In genomic region chr2:140220325-140220724, GRCm38 (mm10) we compare ENCODE assay signal across 26 mouse cellular contexts. TPM values are rescaled to one million over a fixed set of nuclear protein-coding genes. Genes with fewer than 3 reads are reported as not detected.
DNase-seq lines count a peak whose midpoint lies in the region; ATAC-seq lines count a peak whose summit lies in the region.
"Had no signal": no experiment of that assay in that cellular context is flagged by ENCODE, and none has a peak within 500 bp of the region (broad histone marks: within the 10 kb centered on the region; RNA-seq: fewer than 3 reads in every experiment).

No protein-coding gene starts in this region.

- no peak overlapping the region for H3K27ac ChIP-seq in midbrain, embryonic 11.5 days (ENCODE audit: low read depth, low read length)
- H3K27ac ChIP-seq in midbrain, embryonic 16.5 days (ENCODE audit: low read length) = no peak overlapping the region
- no peak overlapping the region for H3K27ac ChIP-seq in midbrain, embryonic 13.5 days
- H3K27ac ChIP-seq: embryonic facial prominence, embryonic 13.5 days; forebrain, embryonic 12.5 days; heart, adult 2 months; kidney, embryonic 15.5 days; left cerebral cortex, adult 2 months; limb, embryonic 12.5 days; liver, embryonic 15.5 days; lung, embryonic 15.5 days had no signal

- intact Hi-C loops in heart, postnatal 14 days (cut with DNase I) = no loop called here

- DNase-seq in heart, adult 11 months = peak; percentile 56
- no peak for DNase-seq in heart, postnatal 14 days
- no peak for DNase-seq in midbrain, embryonic 11.5 days (ENCODE audit: low spot score, missing footprints)
- peak; percentile 12 for DNase-seq in embryo, embryonic 10.5 days (ENCODE audit: low spot score)
- DNase-seq: adrenal gland, postnatal 25 days; cerebellum, adult 18-20 months; cerebellum, postnatal 14 days; gastrocnemius, postnatal 25 days; heart, adult 2 months; kidney, adult 18-20 months; kidney, postnatal 25 days; right cerebral cortex, adult 18-20 months; spleen, adult 18-20 months; thymus, postnatal 14 days had no signal

- no peaks in the 10 kb centered on the region for H3K9me3 ChIP-seq in midbrain, embryonic 11.5 days (ENCODE audit: control insufficient read depth, low read length)
- no peaks in the 10 kb centered on the region for H3K9me3 ChIP-seq in midbrain, embryonic 16.5 days (replicated peaks; ENCODE audit: control insufficient read depth, low read length, poor library complexity, severe bottlenecking)
- H3K9me3 ChIP-seq in midbrain, embryonic 13.5 days = no peaks in the 10 kb centered on the region
- H3K9me3 ChIP-seq: embryonic facial prominence, embryonic 13.5 days; forebrain, embryonic 12.5 days; kidney, embryonic 15.5 days; limb, embryonic 12.5 days; liver, embryonic 15.5 days; lung, embryonic 15.5 days had no signal

- H3K4me3 ChIP-seq in midbrain, embryonic 11.5 days (ENCODE audit: low read depth, low read length) = no peak overlapping the region
- no peak overlapping the region for H3K4me3 ChIP-seq in midbrain, embryonic 16.5 days (ENCODE audit: low read depth, low read length)
- H3K4me3 ChIP-seq in midbrain, embryonic 13.5 days (replicated peaks) = no peak overlapping the region
- H3K4me3 ChIP-seq: embryonic facial prominence, embryonic 13.5 days; forebrain, embryonic 12.5 days; heart, adult 2 months; heart, embryonic 12.5 days; kidney, embryonic 15.5 days; left cerebral cortex, adult 2 months; limb, embryonic 12.5 days; liver, embryonic 15.5 days; lung, embryonic 15.5 days had no signal

- no peaks in the 10 kb centered on the region for H3K4me1 ChIP-seq in midbrain, embryonic 11.5 days (ENCODE audit: control insufficient read depth, insufficient read depth, low read length)
- no peaks in the 10 kb centered on the region for H3K4me1 ChIP-seq in midbrain, embryonic 16.5 days (ENCODE audit: control insufficient read depth, insufficient read depth, low read length)
- H3K4me1 ChIP-seq in midbrain, embryonic 13.5 days (replicated peaks) = no peaks in the 10 kb centered on the region; the same call in 1 of the 2 replicates
- H3K4me1 ChIP-seq: embryonic facial prominence, embryonic 13.5 days; heart, embryonic 12.5 days; kidney, embryonic 15.5 days; limb, embryonic 12.5 days; liver, embryonic 15.5 days; lung, embryonic 15.5 days had no signal

- no peaks in the 10 kb centered on the region for H3K36me3 ChIP-seq in midbrain, embryonic 11.5 days (ENCODE audit: control insufficient read depth, insufficient read depth, low read length)
- H3K36me3 ChIP-seq in midbrain, embryonic 16.5 days (ENCODE audit: control insufficient read depth, insufficient read depth, low read length) = no peaks in the 10 kb centered on the region
- H3K36me3 ChIP-seq in midbrain, embryonic 13.5 days = no peaks in the 10 kb centered on the region
- H3K36me3 ChIP-seq: embryonic facial prominence, embryonic 13.5 days; forebrain, embryonic 12.5 days; heart, embryonic 12.5 days; kidney, embryonic 15.5 days; limb, embryonic 12.5 days; liver, embryonic 15.5 days; lung, embryonic 15.5 days had no signal

- ATAC-seq in midbrain, embryonic 11.5 days (ENCODE audit: low FRiP score) = peak; percentile 79
- no peak for ATAC-seq in midbrain, embryonic 16.5 days
- ATAC-seq in midbrain, embryonic 13.5 days = peak; percentile 62; the same call in 1 of the 2 replicates
- no peak for ATAC-seq in erythroid progenitor cell, adult 5-6 weeks (replicated peaks; ENCODE audit: low FRiP score, poor library complexity, severe bottlenecking)
- ATAC-seq: CD4-positive, CD25-positive, alpha-beta regulatory T cell, adult 4 months had no signal

- WGBS in midbrain, embryonic 11.5 days = 49% methylated on average over 8 of the region's 8 CpGs
- 42% methylated on average over 8 of the region's 8 CpGs for WGBS in midbrain, embryonic 16.5 days
- 43% methylated on average over 8 of the region's 8 CpGs for WGBS in midbrain, embryonic 13.5 days

- no peak overlapping the region for H3K4me2 ChIP-seq in midbrain, embryonic 11.5 days
- no peak overlapping the region for H3K4me2 ChIP-seq in midbrain, embryonic 16.5 days (ENCODE audit: low read length)
- no peak overlapping the region for H3K4me2 ChIP-seq in midbrain, embryonic 13.5 days (replicated peaks)
- H3K4me2 ChIP-seq: embryonic facial prominence, embryonic 13.5 days; forebrain, embryonic 12.5 days; heart, embryonic 12.5 days; kidney, embryonic 15.5 days; limb, embryonic 12.5 days; liver, embryonic 15.5 days; lung, embryonic 15.5 days had no signal

- H3K9ac ChIP-seq in midbrain, embryonic 11.5 days (ENCODE audit: low read length) = no peak overlapping the region
- H3K9ac ChIP-seq in midbrain, embryonic 16.5 days (ENCODE audit: low read depth, low read length) = no peak overlapping the region
- H3K9ac ChIP-seq in midbrain, embryonic 13.5 days (replicated peaks) = no peak overlapping the region
- H3K9ac ChIP-seq: embryonic facial prominence, embryonic 13.5 days; forebrain, embryonic 12.5 days; heart, embryonic 12.5 days; kidney, embryonic 15.5 days; limb, embryonic 12.5 days; liver, embryonic 15.5 days; lung, embryonic 15.5 days had no signal

- H3K27me3 ChIP-seq in midbrain, embryonic 11.5 days (ENCODE audit: control insufficient read depth, insufficient read depth, low read length) = no peaks in the 10 kb centered on the region
- no peaks in the 10 kb centered on the region for H3K27me3 ChIP-seq in midbrain, embryonic 16.5 days (ENCODE audit: control insufficient read depth, insufficient read depth, low read depth, low read length)
- H3K27me3 ChIP-seq in midbrain, embryonic 13.5 days = no peaks in the 10 kb centered on the region
- H3K27me3 ChIP-seq: embryonic facial prominence, embryonic 13.5 days; forebrain, embryonic 12.5 days; heart, embryonic 12.5 days; kidney, embryonic 15.5 days; limb, embryonic 12.5 days; liver, embryonic 15.5 days; lung, embryonic 15.5 days had no signal

RNA-seq across cellular contexts. Expression of gene Ndufaf5, which starts 49.9 kb away (rescaled TPM):
- 10 to 100 TPM; 26.6 to 30.0 TPM for total RNA-seq in heart, postnatal 14 days (2021)
- polyA plus RNA-seq in midbrain, embryonic 11.5 days (2014; fragmentation: Nextera tagmentation; extraction: Ambion mirVana) = 32.3 and 32.4 TPM in 2 replicates
- 53.2 and 62.6 TPM in 2 replicates for polyA plus RNA-seq in midbrain, embryonic 16.5 days (2015; fragmentation: Nextera tagmentation; extraction: Ambion mirVana)
- 39.5 and 41.5 TPM in 2 replicates for polyA plus RNA-seq in midbrain, embryonic 13.5 days (2015; fragmentation: Nextera tagmentation; extraction: Ambion mirVana)
- total RNA-seq in erythroid progenitor cell, adult 5-6 weeks (2015; ENCODE audit: low replicate concordance) = 5.4 TPM in 1 of 2 replicates, not detected in the other
- 3.5 and 4.2 TPM in 2 replicates for total RNA-seq in erythroid progenitor cell, adult 5-6 weeks (2017; ENCODE audit: low replicate concordance)

RNA-seq across cellular contexts. Expression of gene Esf1, which starts 50.0 kb away (rescaled TPM):
- 10 to 100 TPM; 12.3 to 12.6 TPM for total RNA-seq in heart, postnatal 14 days (2021)
- 29.1 and 34.3 TPM in 2 replicates for polyA plus RNA-seq in midbrain, embryonic 11.5 days (2014; fragmentation: Nextera tagmentation; extraction: Ambion mirVana)
- polyA plus RNA-seq in midbrain, embryonic 16.5 days (2015; fragmentation: Nextera tagmentation; extraction: Ambion mirVana) = 15.6 and 16.4 TPM in 2 replicates
- 21.5 and 23.4 TPM in 2 replicates for polyA plus RNA-seq in midbrain, embryonic 13.5 days (2015; fragmentation: Nextera tagmentation; extraction: Ambion mirVana)
- total RNA-seq in erythroid progenitor cell, adult 5-6 weeks (2015; ENCODE audit: low replicate concordance) = 2.9 and 14.3 TPM in 2 replicates
- 16.6 and 28.8 TPM in 2 replicates for total RNA-seq in erythroid progenitor cell, adult 5-6 weeks (2017; ENCODE audit: low replicate concordance)

Comparison
In these comparisons a context has a peak if more than half of its experiments do, and no peak if none do; other contexts are left out.
1. DNase-seq: peak in heart, adult 11 months (single experiment) and embryo, embryonic 10.5 days (single experiment); none in heart, postnatal 14 days (0 of 2) and midbrain, embryonic 11.5 days (single experiment).
2. ATAC-seq: peak in midbrain, embryonic 11.5 days (single experiment) and midbrain, embryonic 13.5 days (single experiment); none in midbrain, embryonic 16.5 days (single experiment) and erythroid progenitor cell, adult 5-6 weeks (single experiment).